7 mouse cellular contexts compared by ENCODE assay signal in the genomic region with DNA sequence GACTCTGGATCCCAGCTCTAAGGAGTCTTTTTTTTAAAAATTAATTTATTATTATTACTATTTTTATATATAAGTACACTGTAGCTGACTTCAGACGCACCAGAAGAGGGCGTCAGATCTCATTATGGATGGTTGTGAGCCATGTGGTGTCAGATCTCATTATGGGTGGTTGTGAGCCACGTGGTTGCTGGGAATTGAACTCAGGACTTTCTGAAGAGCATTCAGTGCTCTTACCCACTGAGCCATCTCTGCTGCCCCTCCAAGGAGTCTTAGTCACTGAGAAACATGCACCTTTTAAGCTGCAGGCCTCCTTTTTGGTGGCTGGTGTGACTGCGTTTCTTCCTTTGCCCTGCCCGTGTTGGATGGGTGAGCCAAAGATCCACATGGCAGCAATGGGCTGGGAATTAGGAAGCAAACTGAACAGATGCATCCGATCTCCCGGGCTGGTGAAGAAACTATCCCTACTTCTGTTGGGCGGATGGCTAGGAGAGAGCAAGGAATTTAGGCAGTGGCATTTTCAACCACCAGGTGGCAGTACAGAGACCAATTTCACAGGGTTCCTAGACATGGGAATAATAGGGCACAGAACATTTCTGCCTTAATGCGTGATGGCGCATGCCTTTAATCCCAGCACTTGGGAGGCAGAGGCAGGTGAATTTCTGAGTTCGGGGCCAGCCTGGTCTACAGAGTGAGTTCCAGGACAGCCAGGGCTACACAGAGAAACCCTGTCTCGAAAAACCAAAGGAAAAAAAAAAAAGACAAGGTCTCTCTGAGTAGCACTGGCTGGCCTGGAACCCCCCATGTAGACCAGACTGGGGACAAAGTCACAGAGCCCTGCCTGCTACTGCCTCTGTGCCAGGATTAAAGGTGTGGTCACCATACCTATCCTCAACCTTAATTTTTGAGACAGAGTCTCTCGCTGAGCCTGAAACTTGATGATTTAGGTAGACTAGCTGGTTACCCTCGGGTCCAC. TPM values are rescaled to one million over a fixed set of nuclear protein-coding genes. Genes with fewer than 3 reads are reported as not detected.
A peak's percentile ranks its signal among the peaks of the same experiment; 100 is the strongest.
DNase-seq lines count a peak whose midpoint lies in the region; ATAC-seq and TF ChIP-seq lines count a peak whose summit lies in the region.

No protein-coding gene starts in this region.

- peaks cover 7% of the 10 kb centered on the region; the same call in 1 of the 2 replicates for H3K4me1 ChIP-seq in small intestine, adult 2 months (ENCODE audit: control insufficient read depth, insufficient read depth, insufficient read length, low read length)

- no peak overlapping the region for H3K27ac ChIP-seq in left cerebral cortex, adult 2 months
- no peak overlapping the region for H3K27ac ChIP-seq in small intestine, adult 2 months (ENCODE audit: insufficient read depth, low read depth, low read length)

- ATAC-seq in megakaryocyte, adult 5-6 weeks (ENCODE audit: poor library complexity, severe bottlenecking): peak; percentile 62

- no peak for TF ChIP-seq POLR2A in small intestine, adult 2 months (IDR thresholded peaks at IDR 0.05; ENCODE audit: low read depth, low read length)

- peak; percentile 82 for TF ChIP-seq CTCF in left cerebral cortex, adult 2 months (IDR thresholded peaks at IDR 0.05)
- TF ChIP-seq CTCF in small intestine, adult 2 months (IDR thresholded peaks at IDR 0.05; ENCODE audit: extremely low read depth, insufficient read length, insufficient replicate concordance, low read depth, low read length): peak; percentile 61; the same call in 1 of the 2 replicates

- intact Hi-C loops in left cerebral cortex, adult 2 months (cut with DNase I): loop anchor here (1.0 to 5.0 kb wide), 2 partner anchors 50 to 293 kb away; no protein-coding TSS in a partner anchor

- H3K27me3 ChIP-seq in small intestine, adult 2 months (ENCODE audit: control insufficient read depth, insufficient read depth, low read length): no peaks in the 10 kb centered on the region

- peak; percentile 92 for DNase-seq in ZHBTc4 (ENCODE audit: low read depth, low spot score)
- peak; percentile 94 for DNase-seq in cerebellum, adult 9-10 months
- peak; percentile 93 to 94 for DNase-seq in frontal cortex, postnatal 36 days (ENCODE audit: low spot score in 2 of 2)
- peak; percentile 91 for DNase-seq in induced T-regulatory cell, adult 2 months (ENCODE audit: low read depth)
- peak; percentile 81 to 91 for DNase-seq in left cerebral cortex, adult 2 months (ENCODE audit: extremely low spot score in 1 of 2, low spot score in 2 of 2)

- WGBS in small intestine, adult 2 months: 30% methylated on average over 14 of the region's 14 CpGs

- no peak overlapping the region for H3K4me3 ChIP-seq in left cerebral cortex, adult 2 months
- no peak overlapping the region for H3K4me3 ChIP-seq in small intestine, adult 2 months (ENCODE audit: low read depth, low read length)

- H3K36me3 ChIP-seq in small intestine, adult 2 months (ENCODE audit: control insufficient read depth, insufficient read depth, low read length): no peaks in the 10 kb centered on the region

RNA-seq across cellular contexts. Expression of gene Wipf2, which starts 4.4 kb away (rescaled TPM):
- total RNA-seq in left cerebral cortex, adult 2 months (2021): 10 to 100 TPM; 72.7 to 73.9 TPM
- total RNA-seq in megakaryocyte, adult 5-6 weeks (2015): 25.9 and 26.6 TPM in 2 replicates
- 4.9 and 7.0 TPM in 2 replicates for total RNA-seq in megakaryocyte, adult 5-6 weeks (2017)
- 11.4 and 27.3 TPM in 2 replicates for polyA plus RNA-seq in small intestine, adult 2 months (2012; rRNA removed)

RNA-seq across cellular contexts. Expression of gene Rapgefl1, which starts 22.5 kb away (rescaled TPM):
- total RNA-seq in left cerebral cortex, adult 2 months (2021): 100 to 1,000 TPM; 144 to 153 TPM
- 0.25 and 0.49 TPM in 2 replicates for total RNA-seq in megakaryocyte, adult 5-6 weeks (2015)
- total RNA-seq in megakaryocyte, adult 5-6 weeks (2017): 0.51 TPM in 1 of 2 replicates, not detected in the other
- 11.4 and 47.6 TPM in 2 replicates for polyA plus RNA-seq in small intestine, adult 2 months (2012; rRNA removed)

RNA-seq across cellular contexts. Expression of gene Cdc6, which starts 48.6 kb away (rescaled TPM):
- total RNA-seq in left cerebral cortex, adult 2 months (2021): under 1 TPM; 0.35 to 0.36 TPM
- total RNA-seq in megakaryocyte, adult 5-6 weeks (2015): 26.4 and 31.3 TPM in 2 replicates
- total RNA-seq in megakaryocyte, adult 5-6 weeks (2017): 26.5 and 27.5 TPM in 2 replicates
- 0.37 and 0.65 TPM in 2 replicates for polyA plus RNA-seq in small intestine, adult 2 months (2012; rRNA removed)

RNA-seq across cellular contexts. Expression of gene Casc3, which starts 54.3 kb away (rescaled TPM):
- 10 to 100 TPM; 53.0 to 57.6 TPM for total RNA-seq in left cerebral cortex, adult 2 months (2021)
- 35.6 and 39.9 TPM in 2 replicates for total RNA-seq in megakaryocyte, adult 5-6 weeks (2015)
- total RNA-seq in megakaryocyte, adult 5-6 weeks (2017): 32.1 and 33.2 TPM in 2 replicates
- 11.7 and 22.0 TPM in 2 replicates for polyA plus RNA-seq in small intestine, adult 2 months (2012; rRNA removed)

Comparison
In these comparisons a context has a peak if more than half of its experiments do, and no peak if none do; other contexts are left out.
1. RNA of gene Rapgefl1, which starts 22.5 kb away (total RNA-seq): 144 to 153 TPM in left cerebral cortex, adult 2 months; 0.25 to 0.51 TPM in megakaryocyte, adult 5-6 weeks; every median in the first group is over 10 times any median in the second.
2. RNA of gene Cdc6, which starts 48.6 kb away (total RNA-seq): 26.4 to 31.3 TPM in megakaryocyte, adult 5-6 weeks; 0.35 to 0.36 TPM in left cerebral cortex, adult 2 months; every median in the first group is over 10 times any median in the second.
3. Peak in every context shown above with its lines, with median percentiles within 50 percentile points of each other: DNase-seq.